Mouse (Mus musculus): ENCODE data around the gene Gm10065. TPM values are rescaled to one million over a fixed set of nuclear protein-coding genes. Genes with fewer than 3 reads are reported as not detected.

Gm10065 gene
- polyA plus RNA-seq, 1 experiment from 2014 or later: not detected

DNA sequence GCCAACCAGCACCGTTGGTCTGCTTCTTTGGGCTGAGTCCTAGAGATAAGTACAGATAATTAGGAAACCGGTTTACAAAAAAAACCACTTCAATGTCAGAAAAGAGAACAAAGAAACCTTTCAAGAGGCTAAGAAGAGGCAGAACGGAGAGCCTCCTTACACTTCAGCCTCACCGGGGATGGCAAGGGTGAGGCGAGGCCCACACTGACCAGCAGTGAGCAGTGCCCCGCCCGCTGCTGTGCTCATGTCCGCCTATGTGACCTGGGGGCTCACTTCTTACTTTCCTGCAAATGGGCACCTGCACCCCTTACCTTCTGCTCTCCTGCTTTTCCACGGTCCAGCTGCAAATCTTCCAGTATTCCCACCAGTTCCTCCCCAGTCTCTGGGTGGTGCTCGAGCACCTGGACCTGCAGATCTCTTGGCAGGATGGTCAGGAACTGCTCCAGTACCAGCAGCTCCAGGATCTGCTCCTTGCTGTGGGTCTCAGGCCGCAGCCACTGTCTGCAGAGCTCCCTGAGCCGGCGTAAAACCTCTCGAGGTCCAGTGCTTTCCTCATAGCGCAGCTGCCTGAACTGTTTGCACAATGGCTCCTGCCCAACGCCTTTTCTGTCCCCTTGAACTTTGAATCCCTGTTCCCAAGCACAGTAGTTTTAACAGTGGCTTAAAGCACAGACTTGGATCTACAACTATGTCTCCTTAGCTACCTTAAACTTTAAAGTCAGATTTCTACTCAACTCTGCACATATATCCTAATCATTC is 31.2 kb downstream of the Gm10065 start:
- no peaks in the 10 kb centered on the region for H3K9me3 ChIP-seq (ENCODE audit: control insufficient read depth, low read length)
- no peaks in the 10 kb centered on the region; the same call in 1 of the 2 replicates for H3K36me3 ChIP-seq (ENCODE audit: control insufficient read depth, insufficient read depth, low read length)
- H3K4me1 ChIP-seq (replicated peaks; ENCODE audit: control insufficient read depth, insufficient read depth, low read length): peaks cover 4% of the 10 kb centered on the region; the same call in 1 of the 2 replicates
- H3K9ac ChIP-seq (ENCODE audit: low read length): no peak overlapping the region
- ATAC-seq (replicated peaks; ENCODE audit: low FRiP score): no peak
- H3K4me3 ChIP-seq (ENCODE audit: low read depth, low read length): no peak overlapping the region
- no peaks in the 10 kb centered on the region for H3K27me3 ChIP-seq (ENCODE audit: control insufficient read depth, insufficient read depth, low read length)
- H3K4me2 ChIP-seq (ENCODE audit: low read depth, low read length, severe bottlenecking): no peak overlapping the region
- WGBS: 84% methylated on average over 16 of the region's 16 CpGs
- DNase-seq (ENCODE audit: low spot score): no peak
- H3K27ac ChIP-seq (ENCODE audit: low read depth, low read length): no peak overlapping the region

DNA sequence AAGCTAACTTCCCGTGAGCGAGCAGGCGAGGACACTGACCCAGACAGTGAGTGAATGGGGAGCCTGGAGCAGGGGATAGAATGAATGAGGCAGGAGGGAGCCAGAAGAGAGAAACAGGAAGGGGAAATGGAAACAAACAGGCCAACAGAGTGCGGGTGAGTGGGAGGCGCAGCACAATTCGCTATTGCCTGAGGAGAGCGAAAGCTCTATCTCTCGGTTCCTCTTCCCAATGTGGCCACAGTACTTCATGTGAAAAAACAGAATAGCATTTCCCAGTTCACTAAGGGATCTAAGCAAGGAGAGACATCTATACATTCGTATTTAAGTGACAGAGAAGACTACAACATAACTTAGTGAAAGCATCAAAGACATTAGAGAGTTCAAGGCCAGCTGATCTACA is 32.4 kb downstream of the Gm10065 start:
- Histone ChIP-seq H3K36me3 (ENCODE audit: control insufficient read depth, insufficient read depth, low read length) (no peaks in the 10 kb centered on the region; the same call in 1 of the 2 replicates), H3K9ac (ENCODE audit: low read length) (no peak overlapping the region), H3K27ac (ENCODE audit: low read depth, low read length) (no peak overlapping the region), H3K27me3 (ENCODE audit: control insufficient read depth, insufficient read depth, low read length) (no peaks in the 10 kb centered on the region), H3K4me2 (ENCODE audit: low read depth, low read length, severe bottlenecking) (no peak overlapping the region), H3K9me3 (ENCODE audit: control insufficient read depth, low read length) (no peaks in the 10 kb centered on the region), H3K4me3 (ENCODE audit: low read depth, low read length) (no peak overlapping the region), H3K4me1 (replicated peaks; ENCODE audit: control insufficient read depth, insufficient read depth, low read length) (no peaks in the 10 kb centered on the region)
- no peak for DNase-seq (ENCODE audit: low spot score)
- no peak for ATAC-seq (replicated peaks; ENCODE audit: low FRiP score)
- WGBS: 93% methylated on average over 9 of the region's 9 CpGs

DNA sequence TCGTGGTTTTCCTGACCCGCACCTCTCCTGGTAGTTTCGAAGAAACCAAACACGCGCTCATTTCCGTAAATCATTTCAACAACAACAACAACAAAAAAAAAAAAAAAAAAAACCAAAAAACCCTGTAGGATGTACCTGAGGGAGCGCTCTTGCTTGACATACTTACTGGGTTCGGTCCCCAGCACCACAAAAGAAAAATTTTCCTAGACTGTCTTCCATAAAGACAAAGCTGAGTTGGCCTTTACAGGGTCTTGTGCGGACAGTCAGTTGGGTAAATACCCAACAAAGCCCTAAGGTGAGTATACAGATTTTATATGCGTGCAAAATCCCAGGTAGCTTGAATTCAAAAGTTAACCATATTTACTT is 38.1 kb downstream of the Gm10065 start:
- peak; percentile 55 for ATAC-seq (replicated peaks; ENCODE audit: low FRiP score)
- Histone ChIP-seq H3K4me3 (ENCODE audit: low read depth, low read length) (peak overlapping the region; percentile 43), H3K4me2 (ENCODE audit: low read depth, low read length, severe bottlenecking) (peak overlapping the region; percentile 66), H3K9ac (ENCODE audit: low read length) (peak overlapping the region; percentile 68), H3K27me3 (ENCODE audit: control insufficient read depth, insufficient read depth, low read length) (no peaks in the 10 kb centered on the region), H3K4me1 (replicated peaks; ENCODE audit: control insufficient read depth, insufficient read depth, low read length) (no peaks in the 10 kb centered on the region), H3K27ac (ENCODE audit: low read depth, low read length) (no peak overlapping the region), H3K9me3 (ENCODE audit: control insufficient read depth, low read length) (no peaks in the 10 kb centered on the region), H3K36me3 (ENCODE audit: control insufficient read depth, insufficient read depth, low read length) (no peaks in the 10 kb centered on the region; the same call in 1 of the 2 replicates)
- no peak for DNase-seq (ENCODE audit: low spot score)
- 12% methylated on average over 10 of the region's 10 CpGs for WGBS

DNA sequence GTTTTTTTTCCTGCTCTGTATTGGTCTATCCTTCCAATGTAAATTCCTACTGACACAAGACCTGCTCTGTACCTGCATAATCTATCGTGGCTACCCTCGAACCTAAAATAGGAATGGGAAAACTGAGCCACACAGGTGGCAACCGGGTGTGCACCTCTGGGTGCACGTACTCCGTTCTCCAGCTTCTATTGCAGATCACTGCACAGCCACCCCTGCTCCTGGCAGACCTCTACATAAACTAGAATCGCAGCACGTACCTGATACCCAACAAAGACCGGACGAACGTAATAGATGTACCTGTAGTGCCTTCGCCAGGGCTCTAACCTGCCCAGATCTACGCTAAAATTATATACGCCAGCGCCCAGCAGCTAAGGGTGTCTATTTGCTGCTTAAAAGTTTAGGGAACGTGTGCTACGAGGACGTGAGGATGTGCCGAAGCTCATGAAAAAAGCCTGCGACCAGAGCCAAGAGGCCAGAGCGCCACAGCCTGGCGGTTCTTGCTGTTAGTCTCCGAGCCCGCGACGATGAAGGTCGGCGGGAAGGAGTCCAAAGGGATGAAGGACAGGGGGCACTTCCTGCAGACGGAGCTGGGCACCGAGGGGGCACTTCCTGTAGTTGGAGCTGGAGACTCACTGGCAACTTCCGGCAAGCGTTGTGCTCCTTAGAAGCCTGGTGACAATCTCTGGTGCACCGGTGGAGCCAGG is 38.6 kb downstream of the Gm10065 start, which contains the start of gene Pgbd1:
Pgbd1 (minus strand) TSS at position 556 of the 704 bp plus-strand sequence.
- no peaks in the 10 kb centered on the region; the same call in 1 of the 2 replicates for H3K36me3 ChIP-seq (ENCODE audit: control insufficient read depth, insufficient read depth, low read length)
- no peaks in the 10 kb centered on the region for H3K4me1 ChIP-seq (replicated peaks; ENCODE audit: control insufficient read depth, insufficient read depth, low read length)
- H3K4me3 ChIP-seq (ENCODE audit: low read depth, low read length): peak within 1 kb of the TSS; percentile 43
- peak within 1 kb of the TSS; percentile 66 for H3K4me2 ChIP-seq (ENCODE audit: low read depth, low read length, severe bottlenecking)
- H3K9ac ChIP-seq (ENCODE audit: low read length): peak within 1 kb of the TSS; percentile 68
- no peaks in the 10 kb centered on the region for H3K27me3 ChIP-seq (ENCODE audit: control insufficient read depth, insufficient read depth, low read length)
- ATAC-seq (replicated peaks; ENCODE audit: low FRiP score): peak; percentile 93
- WGBS: under 1% methylated on average over 32 of the region's 32 CpGs
- H3K9me3 ChIP-seq (ENCODE audit: control insufficient read depth, low read length): no peaks in the 10 kb centered on the region
- peak; percentile 86 for DNase-seq (ENCODE audit: low spot score)
- no peak within 1 kb of the TSS for H3K27ac ChIP-seq (ENCODE audit: low read depth, low read length)

DNA sequence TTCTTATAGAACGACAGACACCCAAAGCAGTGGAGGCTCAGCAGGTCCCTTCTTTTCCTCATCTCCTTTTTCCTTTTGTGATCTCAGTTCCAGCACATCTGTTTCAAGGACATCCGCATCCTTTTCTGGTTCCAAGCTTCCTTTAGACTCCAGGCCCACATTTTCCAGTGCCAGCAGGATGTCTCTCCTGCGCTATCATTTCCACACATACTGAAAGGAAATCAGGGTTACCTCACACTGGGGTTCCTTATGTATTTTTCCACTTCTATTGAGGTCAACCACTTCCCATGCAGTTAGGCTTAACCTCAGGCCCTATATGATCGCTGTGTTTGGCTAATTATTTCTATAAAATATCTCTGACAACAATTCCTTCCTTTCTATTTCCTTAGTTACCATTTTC is 43.8 kb downstream of the Gm10065 start:
- Histone ChIP-seq H3K27ac (ENCODE audit: low read depth, low read length) (no peak overlapping the region), H3K4me2 (ENCODE audit: low read depth, low read length, severe bottlenecking) (no peak overlapping the region), H3K4me3 (ENCODE audit: low read depth, low read length) (no peak overlapping the region), H3K9ac (ENCODE audit: low read length) (no peak overlapping the region), H3K4me1 (replicated peaks; ENCODE audit: control insufficient read depth, insufficient read depth, low read length) (no peaks in the 10 kb centered on the region), H3K27me3 (ENCODE audit: control insufficient read depth, insufficient read depth, low read length) (no peaks in the 10 kb centered on the region), H3K9me3 (ENCODE audit: control insufficient read depth, low read length) (no peaks in the 10 kb centered on the region), H3K36me3 (ENCODE audit: control insufficient read depth, insufficient read depth, low read length) (no peaks in the 10 kb centered on the region)
- ATAC-seq (replicated peaks; ENCODE audit: low FRiP score) (no peak), DNase-seq (ENCODE audit: low spot score) (no peak)
- WGBS: 84% methylated on average over 4 of the region's 4 CpGs

MicroRNAs within 50 kb of the gene (microRNA counts, 519-probe panel; counts per million panel counts)
- 31.2 counts per million for microRNA mmu-miR-1896

Small RNA genes lying within 50 kb of the gene (microRNA-seq; reads per million reads assigned to microRNA genes)
- not detected for gene Mir1896 (ENCODE audit: insufficient number of aligned reads)

Other genes starting within 250 kb of the Gm10065 start
- gene Gpx5, start 186.7 kb downstream of the Gm10065 start, polyA plus RNA-seq (2014; fragmentation: Nextera tagmentation; extraction: Ambion mirVana): not detected in 2 replicates
- gene Gpx6, start 167.3 kb downstream of the Gm10065 start, polyA plus RNA-seq (2014; fragmentation: Nextera tagmentation; extraction: Ambion mirVana): not detected in 2 replicates
- gene Olfr1367, start 132.5 kb downstream of the Gm10065 start, polyA plus RNA-seq (2014; fragmentation: Nextera tagmentation; extraction: Ambion mirVana): not detected in 2 replicates
- 20.5 and 22.4 TPM in 2 replicates for gene Zscan12, start 116.6 kb downstream of the Gm10065 start, polyA plus RNA-seq (2014; fragmentation: Nextera tagmentation; extraction: Ambion mirVana)
- 89.7 and 91.3 TPM in 2 replicates for gene Zkscan3, start 76.7 kb downstream of the Gm10065 start, polyA plus RNA-seq (2014; fragmentation: Nextera tagmentation; extraction: Ambion mirVana)
- 6.9 and 8.3 TPM in 2 replicates for gene Pgbd1, start 38.4 kb downstream of the Gm10065 start, polyA plus RNA-seq (2014; fragmentation: Nextera tagmentation; extraction: Ambion mirVana)
- gene Zscan26, start 25.7 kb downstream of the Gm10065 start, polyA plus RNA-seq (2014; fragmentation: Nextera tagmentation; extraction: Ambion mirVana): 19.5 and 22.2 TPM in 2 replicates
- gene Nkapl, start 10.9 kb downstream of the Gm10065 start, polyA plus RNA-seq (2014; fragmentation: Nextera tagmentation; extraction: Ambion mirVana): 2.7 and 3.9 TPM in 2 replicates
- 4.4 and 5.3 TPM in 2 replicates for gene Zkscan4, start 534 bp downstream of the Gm10065 start, polyA plus RNA-seq (2014; fragmentation: Nextera tagmentation; extraction: Ambion mirVana)
- gene AK157302, start 15.8 kb upstream of the Gm10065 start, polyA plus RNA-seq (2014; fragmentation: Nextera tagmentation; extraction: Ambion mirVana): 0.27 TPM in 1 of 2 replicates, not detected in the other
- gene Gm11273, start 22.0 kb upstream of the Gm10065 start, polyA plus RNA-seq (2014; fragmentation: Nextera tagmentation; extraction: Ambion mirVana): 2.7 and 3.6 TPM in 2 replicates
- 10.2 and 10.6 TPM in 2 replicates for gene Zkscan8, start 51.7 kb upstream of the Gm10065 start, polyA plus RNA-seq (2014; fragmentation: Nextera tagmentation; extraction: Ambion mirVana)
- gene Olfr1366, start 63.4 kb upstream of the Gm10065 start, polyA plus RNA-seq (2014; fragmentation: Nextera tagmentation; extraction: Ambion mirVana): 0.27 and 0.43 TPM in 2 replicates
- not detected in 2 replicates for gene Olfr1535, start 80.5 kb upstream of the Gm10065 start, polyA plus RNA-seq (2014; fragmentation: Nextera tagmentation; extraction: Ambion mirVana)
- not detected in 2 replicates for gene Olfr1364, start 102.3 kb upstream of the Gm10065 start, polyA plus RNA-seq (2014; fragmentation: Nextera tagmentation; extraction: Ambion mirVana)
- not detected in 2 replicates for gene Olfr1362, start 134.6 kb upstream of the Gm10065 start, polyA plus RNA-seq (2014; fragmentation: Nextera tagmentation; extraction: Ambion mirVana)
- not detected in 2 replicates for gene Olfr11, start 163.1 kb upstream of the Gm10065 start, polyA plus RNA-seq (2014; fragmentation: Nextera tagmentation; extraction: Ambion mirVana)
- not detected in 2 replicates for gene Olfr1361, start 183.9 kb upstream of the Gm10065 start, polyA plus RNA-seq (2014; fragmentation: Nextera tagmentation; extraction: Ambion mirVana)
- gene Olfr1360, start 198.0 kb upstream of the Gm10065 start, polyA plus RNA-seq (2014; fragmentation: Nextera tagmentation; extraction: Ambion mirVana): not detected in 2 replicates
- gene Olfr1359, start 218.7 kb upstream of the Gm10065 start, polyA plus RNA-seq (2014; fragmentation: Nextera tagmentation; extraction: Ambion mirVana): not detected in 2 replicates
- gene Hist1h2bl, start 236.7 kb upstream of the Gm10065 start, polyA plus RNA-seq (2014; fragmentation: Nextera tagmentation; extraction: Ambion mirVana): 2.3 and 5.4 TPM in 2 replicates
- gene Hist1h2ai, start 237.0 kb upstream of the Gm10065 start, polyA plus RNA-seq (2014; fragmentation: Nextera tagmentation; extraction: Ambion mirVana): 23.9 and 25.3 TPM in 2 replicates
- 16.8 and 17.4 TPM in 2 replicates for gene Hist1h3h, start 238.2 kb upstream of the Gm10065 start, polyA plus RNA-seq (2014; fragmentation: Nextera tagmentation; extraction: Ambion mirVana)
- 5.0 and 5.7 TPM in 2 replicates for gene Hist1h2bm, start 242.6 kb upstream of the Gm10065 start, polyA plus RNA-seq (2014; fragmentation: Nextera tagmentation; extraction: Ambion mirVana)

Data from forebrain, embryonic 11.5 days (tissue).